Mouse (Mus musculus): ENCODE data around the gene Mepce. TPM values are rescaled to one million over a fixed set of nuclear protein-coding genes. Genes with fewer than 3 reads are reported as not detected.
"Not testable (repeated sequence)": the region's sequence is repeated elsewhere in the genome, so short reads cannot be mapped to it uniquely, and the experiment has no call there.

The Mepce gene
- total RNA-seq, 2 experiments from 2014 or later: 33.0 to 33.7 TPM

GRCm38 (mm10) chr5:137759971-137760412 is 27.5 kb downstream of the Mepce start:
- DNase-seq (ENCODE audit: low spot score in 2 of 2): peak; percentile 90 to 92

- DNase-seq (ENCODE audit: low spot score in 2 of 2): no peak
These were observed 28.4 kb downstream of the Mepce start for GRCm38 (mm10) chr5:137758921-137759534.

- DNase-seq (ENCODE audit: low spot score in 2 of 2): peak; percentile 82 to 90
These were observed 29.6 kb downstream of the Mepce start for GRCm38 (mm10) chr5:137757887-137758286.

- DNase-seq (ENCODE audit: low spot score in 2 of 2): peak; percentile 92 to 94
These were observed 30.4 kb downstream of the Mepce start for GRCm38 (mm10) chr5:137756882-137757661.

GRCm38 (mm10) chr5:137756106-137756505 is 31.3 kb downstream of the Mepce start:
- no peak for DNase-seq (ENCODE audit: low spot score in 2 of 2)

GRCm38 (mm10) chr5:137755425-137755824 is 32.0 kb downstream of the Mepce start:
- DNase-seq (ENCODE audit: low spot score in 2 of 2): no peak

GRCm38 (mm10) chr5:137753111-137753832 is 34.2 kb downstream of the Mepce start:
- DNase-seq (ENCODE audit: low spot score in 2 of 2): no peak

- no peak for DNase-seq (ENCODE audit: low spot score in 2 of 2)
These were observed 35.5 kb downstream of the Mepce start for GRCm38 (mm10) chr5:137751988-137752387.

- DNase-seq (ENCODE audit: low spot score in 2 of 2): no peak
These were observed 36.1 kb downstream of the Mepce start for GRCm38 (mm10) chr5:137751221-137751887.

GRCm38 (mm10) chr5:137750212-137750611 is 37.2 kb downstream of the Mepce start:
- not testable (repeated sequence) for DNase-seq (ENCODE audit: low spot score in 2 of 2)

- DNase-seq (ENCODE audit: low spot score in 2 of 2): no peak
These were observed 38.1 kb downstream of the Mepce start for GRCm38 (mm10) chr5:137749196-137749836.

- DNase-seq (ENCODE audit: low spot score in 2 of 2): no peak
These were observed 39.2 kb downstream of the Mepce start for GRCm38 (mm10) chr5:137748130-137748770.

GRCm38 (mm10) chr5:137747326-137747961 is 40.0 kb downstream of the Mepce start:
- peak in 1 of 2 experiments; percentile 69 for DNase-seq (ENCODE audit: low spot score in 2 of 2)

- no peak for DNase-seq (ENCODE audit: low spot score in 2 of 2)
These were observed 40.6 kb downstream of the Mepce start for GRCm38 (mm10) chr5:137746851-137747325.

GRCm38 (mm10) chr5:137746282-137746850 is 41.1 kb downstream of the Mepce start:
- DNase-seq (ENCODE audit: low spot score in 2 of 2): peak in 1 of 2 experiments; percentile 66

GRCm38 (mm10) chr5:137745214-137746171 is 42.0 kb downstream of the Mepce start, which contains the start of gene Tsc22d4:
Tsc22d4 (plus strand) TSS chr5:137745730.
- peak; percentile 93 to 94 for DNase-seq (ENCODE audit: low spot score in 2 of 2)

GRCm38 (mm10) chr5:137744197-137744596 is 43.3 kb downstream of the Mepce start:
- no peak for DNase-seq (ENCODE audit: low spot score in 2 of 2)

GRCm38 (mm10) chr5:137742836-137743235 is 44.6 kb downstream of the Mepce start:
- DNase-seq (ENCODE audit: low spot score in 2 of 2): no peak

Measured in layer of hippocampus, postnatal 10 days (tissue).